Mouse (Mus musculus) olfactory bulb, adult 2 months (tissue): ENCODE results near the gene Lmo7. TPM values are rescaled to one million over a fixed set of nuclear protein-coding genes. Genes with fewer than 3 reads are reported as not detected.

Experiments
- H3K27ac ChIP-seq: fragments of 200-500 bp; 2 replicates; pipeline ENCODE4 v1.5.1; 2012; ENCODE audit warnings: low read depth, low read length; ENCODE audit not compliant: insufficient read depth
- H3K4me1 ChIP-seq: fragments of 200-500 bp; 2 replicates; pipeline ENCODE4 v1.6.1; 2012; ENCODE audit warnings: low read length; ENCODE audit not compliant: control insufficient read depth, insufficient read depth
- H3K4me3 ChIP-seq: fragments of 200-500 bp; 2 replicates; pipeline ENCODE4 v1.5.1; 2012; ENCODE audit warnings: mild to moderate bottlenecking, low read depth, low read length, moderate library complexity; ENCODE audit not compliant: insufficient read depth
- CTCF ChIP-seq: fragments of 200-500 bp; IDR thresholded peaks from 2 replicates; pipeline ENCODE4 v1.5.1; 2012; ENCODE audit warnings: low read depth, mild to moderate bottlenecking, low read length, moderate library complexity; ENCODE audit not compliant: insufficient read depth
- POLR2A ChIP-seq: fragments of 200-500 bp; IDR thresholded peaks from 2 replicates; pipeline ENCODE4 v1.6.1; 2012; ENCODE audit warnings: mild to moderate bottlenecking, low read depth, low read length, moderate library complexity; ENCODE audit not compliant: insufficient read depth
- WGBS: fragments of 180-500 bp; shearing (Covaris S2); methylation state at CpG from one replicate; pipeline ENCODE4 v1.1.7; 2018; 5-methylcytosine and 5-hydroxymethylcytosine counted together
- polyA plus RNA-seq: library from polyadenylated mRNA; stranded (reverse); fragments of >200 nt; gene quantifications from 2 replicates; pipeline ENCODE4 v1.2.4, GENCODE M21; 2012; ENCODE audit warnings: low replicate concordance; ENCODE audit not compliant: missing spikeins, insufficient read depth, insufficient read length

The Lmo7 gene
- polyA plus RNA-seq, 1 experiment, result not detected

- TF ChIP-seq POLR2A (no peak), CTCF (no peak)
- no peak overlapping the region for H3K27ac ChIP-seq
- H3K4me1 ChIP-seq, result peaks cover 3% of the 10 kb centered on the region; the same call in 1 of the 2 replicates
- no peak overlapping the region for H3K4me3 ChIP-seq
- 93% methylated on average over 7 of the region's 7 CpGs for WGBS
Measured at GRCm38 (mm10) chr14:101901496-101901895, 171.7 kb downstream of the Lmo7 start.

GRCm38 (mm10) chr14:101901976-101902375, 172.2 kb downstream of the Lmo7 start:
- no peak overlapping the region for H3K4me3 ChIP-seq
- H3K4me1 ChIP-seq, result peaks cover 3% of the 10 kb centered on the region; the same call in 1 of the 2 replicates
- H3K27ac ChIP-seq, result no peak overlapping the region
- 88% methylated on average over 7 of the region's 7 CpGs for WGBS
- no peak for TF ChIP-seq POLR2A

GRCm38 (mm10) chr14:101903722-101904121, 174.0 kb downstream of the Lmo7 start:
- no peak for TF ChIP-seq POLR2A
- no peak for TF ChIP-seq CTCF
- 87% methylated on average over 5 of the region's 5 CpGs for WGBS
- no peak overlapping the region for H3K27ac ChIP-seq

GRCm38 (mm10) chr14:101911983-101912382, 182.2 kb downstream of the Lmo7 start:
- Histone ChIP-seq H3K4me3 (no peak overlapping the region), H3K27ac (no peak overlapping the region), H3K4me1 (no peaks in the 10 kb centered on the region)
- 86% methylated on average over 7 of the region's 7 CpGs for WGBS
- no peak for TF ChIP-seq POLR2A
- no peak for TF ChIP-seq CTCF

More at GRCm38 (mm10) chr14:101903722-101904121, 174.0 kb downstream of the Lmo7 start:
- Histone ChIP-seq H3K4me3 (no peak overlapping the region), H3K4me1 (peaks cover 3% of the 10 kb centered on the region; the same call in 1 of the 2 replicates)

GRCm38 (mm10) chr14:101912392-101912791, 182.6 kb downstream of the Lmo7 start:
- 91% methylated on average over 3 of the region's 3 CpGs for WGBS

GRCm38 (mm10) chr14:101914321-101914720, 184.6 kb downstream of the Lmo7 start:
- no peaks in the 10 kb centered on the region for H3K4me1 ChIP-seq
- no peak for TF ChIP-seq POLR2A
- no peak for TF ChIP-seq CTCF
- H3K4me3 ChIP-seq, result no peak overlapping the region
- H3K27ac ChIP-seq, result no peak overlapping the region

More at GRCm38 (mm10) chr14:101912392-101912791, 182.6 kb downstream of the Lmo7 start:
- no peaks in the 10 kb centered on the region for H3K4me1 ChIP-seq
- no peak overlapping the region for H3K4me3 ChIP-seq
- no peak overlapping the region for H3K27ac ChIP-seq
- TF ChIP-seq POLR2A (no peak), CTCF (no peak)

GRCm38 (mm10) chr14:101915867-101916266, 186.1 kb downstream of the Lmo7 start:
- Histone ChIP-seq H3K27ac (no peak overlapping the region), H3K4me1 (no peaks in the 10 kb centered on the region), H3K4me3 (no peak overlapping the region)
- TF ChIP-seq POLR2A (no peak), CTCF (no peak)
- 61% methylated on average over 8 of the region's 8 CpGs for WGBS

- no peak for TF ChIP-seq CTCF
- TF ChIP-seq POLR2A, result no peak
- Histone ChIP-seq H3K4me1 (no peaks in the 10 kb centered on the region), H3K4me3 (no peak overlapping the region), H3K27ac (no peak overlapping the region)
- WGBS, result 94% methylated on average over 5 of the region's 5 CpGs
Measured at GRCm38 (mm10) chr14:101918471-101918870, 188.7 kb downstream of the Lmo7 start.

- Histone ChIP-seq H3K27ac (no peak overlapping the region), H3K4me3 (no peak overlapping the region), H3K4me1 (no peaks in the 10 kb centered on the region; the same call in 1 of the 2 replicates)
- TF ChIP-seq CTCF, result no peak
- no peak for TF ChIP-seq POLR2A
- WGBS, result 84% methylated on average over 12 of the region's 12 CpGs
Measured at GRCm38 (mm10) chr14:101927646-101928244, 198.0 kb downstream of the Lmo7 start.
